Mouse (Mus musculus) forebrain, embryonic 10.5 days (tissue): ENCODE data around the gene Pfkfb2. TPM values are rescaled to one million over a fixed set of nuclear protein-coding genes. Genes with fewer than 3 reads are reported as not detected.
"Not testable (repeated sequence)": the region's sequence is repeated elsewhere in the genome, so short reads cannot be mapped to it uniquely, and the experiment has no call there.

Source experiments
- DNase-seq: peaks from one replicate; pipeline ENCODE4 v3.0.0-alpha.2; 2017; ENCODE audit warnings: low spot score; ENCODE audit errors: extremely low spot score
- H3K27ac ChIP-seq: fragments of 300-500 bp; sonication (generic); 2 replicates; pipeline ENCODE4 v1.5.1; 2016; ENCODE audit warnings: mild to moderate bottlenecking
- H3K27me3 ChIP-seq: fragments of 300-500 bp; sonication (generic); 2 replicates; pipeline ENCODE4 v1.6.1; 2016; ENCODE audit warnings: mild to moderate bottlenecking; ENCODE audit not compliant: poor library complexity, severe bottlenecking
- H3K36me3 ChIP-seq: fragments of 300-500 bp; sonication (generic); replicated peaks from 2 replicates; pipeline ENCODE4 v1.6.1; 2016; ENCODE audit warnings: mild to moderate bottlenecking, moderate library complexity
- H3K4me1 ChIP-seq: fragments of 300-500 bp; sonication (generic); 2 replicates; pipeline ENCODE4 v1.6.1; 2016
- H3K4me3 ChIP-seq: fragments of 300-500 bp; sonication (generic); 2 replicates; pipeline ENCODE4 v1.5.1; 2016; ENCODE audit warnings: mild to moderate bottlenecking, moderate library complexity
- H3K9me3 ChIP-seq: fragments of 300-500 bp; sonication (generic); 2 replicates; pipeline ENCODE4 v1.6.1; 2016; ENCODE audit warnings: mild to moderate bottlenecking, moderate library complexity
- WGBS: fragments of 180-500 bp; shearing (Covaris S2); methylation state at CpG from one replicate; pipeline ENCODE4 v1.1.7; 2016; 5-methylcytosine and 5-hydroxymethylcytosine counted together
- polyA plus RNA-seq: library from polyadenylated mRNA; unstranded; fragments of >200 nt; fragmentation: Nextera tagmentation; extraction: Ambion mirVana; gene quantifications from 2 replicates; pipeline ENCODE4 v1.2.1, GENCODE M21; 2016

The Pfkfb2 gene
- polyA plus RNA-seq, 1 experiment from 2014 or later = 5.7 TPM

DNA sequence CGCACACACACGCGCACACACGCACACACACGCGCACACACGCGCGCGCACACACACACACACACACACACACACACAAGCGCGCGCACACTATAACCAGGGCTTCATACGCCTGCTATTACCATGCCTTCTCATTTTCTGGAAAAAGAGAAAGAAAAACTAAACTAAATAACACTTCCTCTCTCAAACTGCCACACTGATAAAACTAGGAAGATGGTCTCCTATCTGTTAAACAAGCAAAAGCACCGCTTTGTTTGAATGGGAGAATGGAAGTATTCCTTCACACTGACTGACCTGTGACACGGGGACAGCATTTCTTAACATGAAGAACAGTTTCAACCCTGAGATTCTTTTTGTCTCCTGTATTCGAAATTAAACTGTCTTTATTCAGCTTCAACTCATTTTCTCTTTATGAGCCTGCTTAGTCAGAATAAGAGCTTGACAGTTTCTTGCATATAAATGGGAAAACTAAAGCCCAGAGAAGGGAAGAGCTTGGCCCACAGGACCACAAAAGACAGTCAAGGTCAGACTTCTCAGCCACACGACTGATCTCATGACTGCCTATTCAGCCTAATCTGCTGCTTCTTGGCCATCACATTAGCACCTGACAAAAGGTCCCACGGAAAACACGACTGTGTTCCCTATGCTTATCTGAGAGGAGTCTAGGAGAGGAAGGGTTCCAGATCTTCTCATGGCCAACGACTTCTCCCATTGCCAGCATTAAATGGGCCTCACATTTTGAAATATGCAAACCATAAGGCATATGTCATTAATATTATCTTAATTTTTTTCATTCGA lies 18.6 kb downstream of the Pfkfb2 start:
- WGBS = 89% methylated on average over 22 of the region's 22 CpGs
- DNase-seq = no peak
- H3K36me3 ChIP-seq = peaks cover 25% of the 10 kb centered on the region
- H3K27me3 ChIP-seq = peaks cover 19% of the 10 kb centered on the region
- no peak overlapping the region for H3K27ac ChIP-seq
- H3K4me3 ChIP-seq = no peak overlapping the region
- no peaks in the 10 kb centered on the region for H3K9me3 ChIP-seq
- H3K4me1 ChIP-seq = peaks cover 7% of the 10 kb centered on the region

DNA sequence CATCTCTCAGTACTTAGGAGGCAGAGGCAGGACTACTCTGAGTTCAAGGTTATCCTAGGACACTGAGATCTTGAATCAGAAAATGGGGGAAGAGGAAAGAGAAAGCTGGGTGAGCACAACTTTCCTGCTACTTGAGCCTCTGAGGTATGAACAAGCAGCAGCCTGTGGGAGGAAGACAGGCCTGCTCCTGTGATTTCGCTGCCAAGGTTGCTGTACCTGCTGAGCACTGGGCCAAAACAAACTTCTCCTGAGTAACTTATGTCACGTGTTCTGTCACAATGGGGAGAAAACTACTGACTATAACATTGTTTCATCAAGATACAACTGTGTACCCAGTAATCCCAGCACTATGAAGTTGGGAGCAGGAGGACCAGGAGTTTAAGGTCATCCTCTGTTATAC lies 25.4 kb downstream of the Pfkfb2 start:
- peaks cover 68% of the 10 kb centered on the region for H3K36me3 ChIP-seq
- no peak overlapping the region for H3K4me3 ChIP-seq
- no peaks in the 10 kb centered on the region for H3K9me3 ChIP-seq
- H3K4me1 ChIP-seq = no peaks in the 10 kb centered on the region
- WGBS = 79% methylated on average over 2 of the region's 2 CpGs
- H3K27me3 ChIP-seq = no peaks in the 10 kb centered on the region
- DNase-seq = no peak
- H3K27ac ChIP-seq = no peak overlapping the region

DNA sequence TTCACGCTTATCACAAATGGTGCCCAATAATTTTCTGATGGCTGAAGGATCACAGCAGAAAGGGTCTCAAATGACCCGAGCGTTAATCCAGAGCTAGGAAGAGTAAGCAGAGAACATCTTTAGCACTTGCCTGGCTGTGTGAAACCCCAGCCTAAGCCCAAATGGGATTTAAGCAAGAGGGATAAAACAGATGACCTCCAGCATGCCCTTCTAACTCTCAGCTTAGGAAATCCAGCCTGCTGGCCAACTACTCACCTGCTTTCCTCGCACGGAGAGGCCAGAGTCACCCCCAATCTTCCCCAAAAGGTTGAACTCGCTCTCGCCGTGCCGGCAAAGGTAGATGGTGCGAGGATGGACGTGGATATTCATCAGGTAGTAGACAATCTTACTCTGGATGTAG lies 27.1 kb downstream of the Pfkfb2 start:
- Histone ChIP-seq H3K27me3 (no peaks in the 10 kb centered on the region), H3K4me1 (no peaks in the 10 kb centered on the region), H3K27ac (no peak overlapping the region), H3K9me3 (no peaks in the 10 kb centered on the region), H3K4me3 (no peak overlapping the region), H3K36me3 (peaks cover 75% of the 10 kb centered on the region)
- WGBS = 95% methylated on average over 11 of the region's 11 CpGs
- DNase-seq = no peak

DNA sequence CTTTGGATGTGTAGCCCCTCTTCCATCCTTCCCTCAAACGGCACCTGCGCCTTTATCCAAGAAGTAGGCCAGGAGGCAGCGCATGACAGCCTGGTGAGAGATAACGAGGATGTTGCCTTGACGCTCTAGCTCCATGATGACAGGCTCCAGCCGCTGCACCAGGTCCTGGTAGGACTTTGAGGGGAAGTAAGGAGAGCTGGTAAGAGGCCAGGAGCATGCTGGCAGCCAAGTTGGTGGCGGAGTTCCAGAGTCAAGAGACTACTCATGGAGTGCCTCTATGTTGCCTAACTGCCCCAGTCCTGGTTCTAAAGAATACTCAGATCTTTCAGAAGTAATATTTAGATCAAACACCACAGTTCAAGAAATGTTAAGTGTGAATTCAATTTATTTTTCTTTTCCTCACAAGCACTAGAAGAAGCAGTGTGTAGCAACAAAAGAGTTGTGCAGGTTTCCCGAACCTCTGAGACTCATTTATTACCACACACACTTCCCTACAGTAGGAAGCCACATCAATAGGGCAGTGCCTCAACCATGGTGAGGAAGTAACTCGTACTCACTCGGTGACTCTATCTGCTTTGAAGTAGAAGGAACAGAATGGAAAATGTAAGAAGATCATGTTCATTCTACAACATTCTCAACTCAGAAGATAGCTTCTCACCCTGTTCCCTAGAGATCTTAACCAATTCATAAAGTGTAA lies 29.0 kb downstream of the Pfkfb2 start:
- Histone ChIP-seq H3K27ac (no peak overlapping the region), H3K27me3 (no peaks in the 10 kb centered on the region), H3K4me3 (no peak overlapping the region), H3K9me3 (no peaks in the 10 kb centered on the region), H3K4me1 (no peaks in the 10 kb centered on the region), H3K36me3 (peaks cover 62% of the 10 kb centered on the region)
- DNase-seq = no peak
- WGBS = 91% methylated on average over 10 of the region's 10 CpGs

DNA sequence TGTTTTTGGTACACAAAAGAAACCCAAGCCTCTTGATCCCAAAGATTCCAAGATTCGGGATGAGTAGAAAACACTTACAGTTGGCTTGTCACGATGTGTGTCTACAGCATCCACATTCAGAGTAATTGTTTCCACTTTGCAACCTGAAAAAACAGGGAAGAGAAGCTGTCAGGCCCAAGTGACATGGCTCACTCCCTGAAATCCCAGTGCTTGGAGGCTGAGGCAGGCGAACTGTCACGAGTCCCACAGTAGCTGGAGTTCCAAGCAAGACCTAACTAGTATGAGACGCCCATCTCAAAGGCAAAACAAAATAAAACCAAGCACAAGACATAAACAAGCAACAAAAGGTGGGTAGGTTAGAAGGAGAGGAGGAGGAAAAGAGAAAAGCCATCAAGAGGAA lies 30.5 kb downstream of the Pfkfb2 start:
- Histone ChIP-seq H3K9me3 (no peaks in the 10 kb centered on the region), H3K36me3 (peaks cover 59% of the 10 kb centered on the region), H3K27ac (no peak overlapping the region), H3K4me1 (no peaks in the 10 kb centered on the region), H3K27me3 (no peaks in the 10 kb centered on the region), H3K4me3 (no peak overlapping the region)
- 92% methylated on average over 5 of the region's 5 CpGs for WGBS
- DNase-seq = no peak

DNA sequence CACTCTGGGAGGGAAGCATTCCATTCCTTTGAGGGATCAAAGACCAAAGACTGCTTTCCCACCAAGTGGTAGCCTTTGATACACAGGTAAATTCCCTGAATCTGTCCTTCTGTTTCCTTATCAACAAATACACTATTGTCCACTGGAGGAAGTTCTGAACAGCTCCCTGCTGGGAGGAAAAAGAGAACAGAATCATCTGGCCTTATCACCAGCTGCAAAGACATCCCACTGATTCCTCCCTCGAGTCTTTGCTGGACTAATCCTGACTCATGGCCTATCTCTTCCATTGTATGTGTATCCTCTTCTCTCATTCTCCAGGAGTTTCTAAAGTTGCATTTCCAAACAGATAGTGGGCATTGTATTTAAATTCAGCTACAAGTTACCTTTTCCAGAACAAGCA lies 45.1 kb downstream of the Pfkfb2 start:
- no peaks in the 10 kb centered on the region for H3K36me3 ChIP-seq
- no peaks in the 10 kb centered on the region for H3K9me3 ChIP-seq
- H3K4me3 ChIP-seq = no peak overlapping the region
- WGBS = 53% methylated on average over 1 of the region's 1 CpGs
- no peak for DNase-seq
- H3K27ac ChIP-seq = no peak overlapping the region
- H3K27me3 ChIP-seq = no peaks in the 10 kb centered on the region
- H3K4me1 ChIP-seq = no peaks in the 10 kb centered on the region

DNA sequence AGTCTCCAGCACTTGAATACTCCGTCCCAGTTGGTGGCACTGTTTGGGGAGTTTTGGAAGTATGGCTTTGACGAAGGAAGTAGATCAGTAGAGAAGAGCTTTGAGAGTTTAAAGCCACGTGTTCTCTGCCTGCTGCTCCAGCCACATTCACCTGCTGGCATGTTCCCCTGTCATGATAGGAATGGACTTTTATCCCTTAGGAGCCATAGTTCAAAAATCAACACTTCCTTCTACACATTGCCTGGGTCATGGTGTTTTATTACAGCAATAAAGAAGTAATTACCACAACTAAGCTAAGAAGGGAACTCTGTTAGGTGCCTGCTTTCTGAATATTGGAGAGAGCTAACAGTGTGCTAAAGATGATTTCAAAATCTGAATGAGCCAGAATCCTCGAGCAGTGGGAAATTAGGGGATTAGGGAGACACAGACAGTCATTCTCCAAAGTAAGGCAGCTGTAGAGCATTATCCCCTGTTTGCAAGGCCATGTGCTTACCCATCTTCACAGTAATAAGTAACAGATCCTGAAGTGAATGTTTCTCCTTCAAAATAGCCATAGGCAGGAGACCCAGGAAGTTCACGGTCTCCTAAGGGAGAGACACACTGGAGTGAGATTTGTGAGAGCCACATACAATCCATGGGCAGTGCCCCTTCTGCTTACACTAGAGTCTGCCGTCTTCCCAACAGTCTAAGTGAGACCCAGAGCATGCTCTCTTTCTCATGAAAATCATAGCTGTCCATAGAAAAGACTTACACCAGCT lies 47.2 kb downstream of the Pfkfb2 start:
- H3K4me3 ChIP-seq = no peak overlapping the region
- no peak overlapping the region for H3K27ac ChIP-seq
- no peaks in the 10 kb centered on the region for H3K9me3 ChIP-seq
- no peaks in the 10 kb centered on the region for H3K4me1 ChIP-seq
- no peaks in the 10 kb centered on the region for H3K36me3 ChIP-seq
- no peaks in the 10 kb centered on the region for H3K27me3 ChIP-seq
- no peak for DNase-seq
- 79% methylated on average over 6 of the region's 6 CpGs for WGBS

DNA sequence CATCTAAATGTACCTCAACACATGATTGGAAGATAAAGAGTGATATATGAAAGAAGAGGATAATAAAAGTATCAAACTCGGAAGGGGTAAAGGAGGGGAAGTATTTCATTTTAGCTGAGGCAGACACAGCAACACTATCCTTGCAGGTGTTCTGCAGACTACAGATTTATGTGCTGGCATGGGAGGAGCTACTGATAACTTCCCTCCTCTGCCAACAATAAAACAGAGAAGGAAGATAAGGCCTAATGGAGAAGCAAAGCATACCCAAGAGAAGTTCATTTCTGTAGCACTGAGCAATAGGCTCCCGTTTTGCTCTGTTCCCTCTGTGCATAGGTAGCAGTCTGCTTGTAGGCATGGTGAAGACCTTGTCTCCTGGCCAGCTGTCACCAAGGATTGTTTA lies 48.0 kb downstream of the Pfkfb2 start:
- no peak for DNase-seq
- Histone ChIP-seq H3K4me3 (no peak overlapping the region), H3K4me1 (no peaks in the 10 kb centered on the region), H3K27me3 (no peaks in the 10 kb centered on the region), H3K9me3 (no peaks in the 10 kb centered on the region), H3K36me3 (no peaks in the 10 kb centered on the region), H3K27ac (no peak overlapping the region)
- WGBS = 87% methylated on average over 2 of the region's 2 CpGs

DNA sequence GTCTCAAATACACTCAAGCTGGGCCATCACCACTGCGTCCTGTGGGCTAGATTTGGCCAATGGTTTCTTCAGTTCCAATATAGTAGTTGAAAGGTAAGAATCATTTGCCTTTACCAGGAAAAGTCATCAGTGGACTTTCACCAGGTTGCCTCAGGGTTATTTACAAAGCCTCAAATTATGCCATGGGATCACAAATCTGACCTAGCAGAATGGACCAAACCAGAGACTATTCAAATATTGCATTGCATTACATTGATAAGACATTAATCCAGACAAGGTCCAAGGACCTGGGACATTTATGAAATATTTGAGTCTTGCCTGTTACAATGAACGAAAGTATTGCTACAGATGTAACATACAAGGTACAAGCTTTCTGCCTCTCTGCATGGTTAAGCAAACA lies 50.5 kb downstream of the Pfkfb2 start:
- Histone ChIP-seq H3K36me3 (no peaks in the 10 kb centered on the region), H3K4me3 (no peak overlapping the region), H3K27me3 (no peaks in the 10 kb centered on the region), H3K9me3 (no peaks in the 10 kb centered on the region), H3K4me1 (no peaks in the 10 kb centered on the region), H3K27ac (no peak overlapping the region)
- 87% methylated on average over 2 of the region's 2 CpGs for WGBS
- DNase-seq = no peak

DNA sequence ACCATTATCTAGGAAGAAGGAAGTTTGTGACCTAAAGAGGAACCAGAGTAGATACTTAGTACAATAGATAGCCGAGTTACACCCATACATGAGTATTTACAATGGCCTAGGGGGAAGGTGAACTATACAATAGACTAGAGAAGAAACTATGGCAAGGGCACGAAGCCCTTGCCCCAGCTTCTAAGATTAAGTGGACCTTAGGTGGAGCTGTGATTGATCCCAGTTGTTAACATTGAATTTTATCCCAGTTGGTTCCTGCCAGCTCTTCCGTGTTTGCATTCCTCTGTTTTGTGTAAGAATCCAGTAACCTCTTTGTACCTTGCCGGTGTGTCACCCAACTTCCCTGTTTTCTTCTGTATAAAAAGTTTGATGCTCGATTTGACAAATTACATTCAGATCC lies 65.5 kb downstream of the Pfkfb2 start:
- H3K9me3 ChIP-seq, H3K4me3 ChIP-seq, H3K4me1 ChIP-seq, H3K27ac ChIP-seq, DNase-seq, H3K27me3 ChIP-seq, H3K36me3 ChIP-seq: not testable (repeated sequence)
- 88% methylated on average over 5 of the region's 5 CpGs for WGBS

DNA sequence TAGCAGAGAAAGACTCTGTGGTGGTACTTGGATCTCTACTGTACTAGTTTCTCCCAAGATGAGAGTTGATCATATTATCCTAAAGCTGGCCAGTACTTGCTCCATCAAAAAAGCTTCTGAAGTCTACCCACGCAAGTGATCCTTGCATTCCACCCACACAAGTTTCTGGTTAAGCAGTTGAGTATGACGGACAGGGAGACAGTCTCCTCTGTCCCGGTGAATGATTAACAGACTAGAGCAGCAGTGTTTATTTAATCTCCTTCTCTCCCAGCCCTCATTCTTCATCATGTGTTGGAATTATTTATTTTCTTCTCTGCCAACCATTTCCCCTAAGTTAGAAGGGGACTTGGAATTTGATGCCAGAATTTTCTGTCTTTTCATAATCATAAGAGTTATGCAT lies 67.6 kb downstream of the Pfkfb2 start, which contains the start of gene C4bp:
C4bp (minus strand) TSS at position 179 of the 400 bp plus-strand sequence.
- Histone ChIP-seq H3K4me1 (no peaks in the 10 kb centered on the region), H3K27ac (no peak within 1 kb of the TSS), H3K27me3 (no peaks in the 10 kb centered on the region), H3K36me3 (no peaks in the 10 kb centered on the region), H3K4me3 (no peak within 1 kb of the TSS), H3K9me3 (no peaks in the 10 kb centered on the region)
- DNase-seq = no peak
- 92% methylated on average over 3 of the region's 3 CpGs for WGBS

DNA sequence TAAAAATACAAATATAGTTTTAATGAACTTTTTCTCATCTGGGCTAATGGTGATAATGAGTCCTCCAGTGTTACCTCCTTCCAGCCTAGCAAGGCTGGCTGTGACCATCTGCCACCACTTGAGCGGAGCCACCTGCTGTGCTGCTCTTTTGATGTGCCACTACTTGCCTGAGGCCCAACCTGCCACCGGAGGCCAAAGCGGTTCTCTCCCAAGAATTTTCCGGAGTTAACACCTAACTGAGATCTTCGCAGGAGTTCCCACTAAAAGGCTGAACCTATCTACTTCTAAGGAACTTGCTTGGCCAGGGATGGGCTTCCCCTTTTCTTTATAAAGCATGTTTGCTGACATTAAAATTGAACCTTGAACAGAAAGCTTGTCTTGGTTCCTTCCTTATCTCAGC lies 69.4 kb downstream of the Pfkfb2 start:
- H3K36me3 ChIP-seq, H3K27ac ChIP-seq, H3K9me3 ChIP-seq, H3K27me3 ChIP-seq, H3K4me1 ChIP-seq, H3K4me3 ChIP-seq, DNase-seq: not testable (repeated sequence)
- WGBS = 45% methylated on average over 5 of the region's 5 CpGs

DNA sequence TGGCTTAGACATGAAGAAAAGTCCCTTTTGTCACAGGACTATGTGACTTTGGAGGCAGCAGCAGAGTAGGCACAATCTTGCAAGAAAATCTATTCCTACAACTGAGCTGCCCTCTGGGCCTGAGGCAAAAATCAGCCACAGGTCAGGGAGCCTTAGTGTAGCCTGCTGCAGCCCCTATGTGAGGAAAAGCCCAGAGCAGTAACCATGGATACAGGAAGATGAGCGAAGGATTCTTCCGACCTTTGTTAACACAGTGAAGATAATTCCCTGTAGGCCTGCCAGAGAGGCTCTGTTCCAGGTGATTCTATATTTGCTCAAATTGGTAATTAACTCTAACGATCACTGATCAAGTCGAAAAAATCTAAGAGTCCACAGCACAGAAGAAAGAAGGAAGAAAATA lies 85.0 kb downstream of the Pfkfb2 start:
- WGBS = 70% methylated on average over 4 of the region's 4 CpGs
- H3K4me1 ChIP-seq = no peaks in the 10 kb centered on the region
- no peak overlapping the region for H3K4me3 ChIP-seq
- no peak for DNase-seq
- no peaks in the 10 kb centered on the region for H3K36me3 ChIP-seq
- no peaks in the 10 kb centered on the region for H3K9me3 ChIP-seq
- H3K27me3 ChIP-seq = no peaks in the 10 kb centered on the region
- H3K27ac ChIP-seq = no peak overlapping the region
